Mouse (Mus musculus) CH12.LX (cell line): ENCODE results near the gene Enpp6. TPM values are rescaled to one million over a fixed set of nuclear protein-coding genes. Genes with fewer than 3 reads are reported as not detected.

Experiments used
- DNase-seq: peaks from one replicate; pipeline ENCODE4 v3.0.0-alpha.2; 2013; ENCODE audit errors: extremely low read depth
- H3K27ac ChIP-seq: 2 replicates; pipeline ENCODE4 v1.5.1; 2012; ENCODE audit warnings: low read depth, mild to moderate bottlenecking, control low read depth, moderate library complexity; ENCODE audit not compliant: insufficient read depth
- H3K27me3 ChIP-seq: replicated peaks from 2 replicates; pipeline ENCODE3; 2012; ENCODE audit warnings: inconsistent platforms
- H3K36me3 ChIP-seq, 2 experiments: replicated peaks in 1 of 2; 2 replicates each; pipeline versions ENCODE3 to v1.6.1; 2012; ENCODE audit warnings: inconsistent platforms in 1 of 2, low read length in 1 of 2, mild to moderate bottlenecking in 1 of 2, mixed read lengths in 1 of 2, moderate library complexity in 1 of 2; ENCODE audit not compliant: control insufficient read depth in 1 of 2, insufficient read depth in 1 of 2
- H3K4me1 ChIP-seq, 2 experiments: 2 replicates each; pipeline ENCODE4 v1.6.1; 2012; ENCODE audit warnings: inconsistent platforms in 1 of 2, moderate library complexity in 1 of 2; ENCODE audit not compliant: insufficient read depth in 2 of 2, control insufficient read depth in 1 of 2
- H3K4me2 ChIP-seq: 2 replicates; pipeline ENCODE4 v1.6.1; 2012; ENCODE audit warnings: low read depth, mild to moderate bottlenecking, control low read depth; ENCODE audit not compliant: poor library complexity, insufficient read depth, severe bottlenecking
- H3K4me3 ChIP-seq, 3 experiments: fragments of 150-350 bp in 1 of 3; sonication (generic) in 1 of 3; replicated peaks in 1 of 3; 2 replicates each; pipeline versions ENCODE3 to v1.5.1; 2011 to 2012; ENCODE audit warnings: low read depth in 2 of 3, low read length in 2 of 3, mild to moderate bottlenecking in 2 of 3, moderate library complexity in 2 of 3, control low read depth in 1 of 3, improper control_type of control experiment in 1 of 3, inconsistent platforms in 1 of 3, mixed read lengths in 1 of 3; ENCODE audit not compliant: poor library complexity in 1 of 3
- H3K79me2 ChIP-seq: replicated peaks from 2 replicates; pipeline ENCODE4 v1.6.1; 2012; ENCODE audit warnings: mild to moderate bottlenecking, moderate library complexity; ENCODE audit not compliant: control insufficient read depth, poor library complexity, insufficient read depth, severe bottlenecking; ENCODE audit errors: extremely low read depth
- H3K9ac ChIP-seq: 2 replicates; pipeline ENCODE4 v1.6.1; 2012; ENCODE audit warnings: low read depth, mild to moderate bottlenecking, control low read depth, moderate library complexity; ENCODE audit not compliant: insufficient read depth
- H3K9me3 ChIP-seq: replicated peaks from 2 replicates; pipeline ENCODE3; 2012; ENCODE audit warnings: low read length, inconsistent platforms, mixed read lengths
- BHLHE40 ChIP-seq: IDR thresholded peaks from 2 replicates; pipeline ENCODE4 v1.6.1; 2011; ENCODE audit warnings: mild to moderate bottlenecking, low read depth, low read length, improper control_type of control experiment
- CTCF ChIP-seq, 2 experiments: IDR thresholded peaks in 1 of 2; conservative IDR thresholded peaks in 1 of 2; 2 replicates each; pipeline ENCODE4 v1.5.1; 2011 to 2012; ENCODE audit warnings: low read depth in 2 of 2, low read length in 2 of 2, improper control_type of control experiment in 1 of 2, inconsistent platforms in 1 of 2, mild to moderate bottlenecking in 1 of 2, moderate library complexity in 1 of 2
- ETS1 ChIP-seq: conservative IDR thresholded peaks from 2 replicates; pipeline ENCODE4 v1.6.1; 2012; ENCODE audit warnings: low read depth, mild to moderate bottlenecking, inconsistent platforms, low read length, improper control_type of control experiment, moderate library complexity
- HCFC1 ChIP-seq: IDR thresholded peaks from 2 replicates; pipeline ENCODE4 v1.6.1; 2012; ENCODE audit warnings: low read depth, mild to moderate bottlenecking, inconsistent platforms, low read length, improper control_type of control experiment
- IRF4 ChIP-seq: IDR thresholded peaks from 2 replicates; pipeline ENCODE4 v1.6.1; 2014; ENCODE audit warnings: low read depth, mild to moderate bottlenecking, inconsistent platforms, low read length, improper control_type of control experiment
- MAFK ChIP-seq: IDR thresholded peaks from 2 replicates; pipeline ENCODE4 v1.6.1; 2011; ENCODE audit warnings: low read length, improper control_type of control experiment; ENCODE audit not compliant: insufficient replicate concordance
- MAX ChIP-seq: IDR thresholded peaks from 2 replicates; pipeline ENCODE4 v1.6.1; 2011; ENCODE audit warnings: low read length, improper control_type of control experiment
- MEF2A ChIP-seq: IDR thresholded peaks from 2 replicates; pipeline ENCODE4 v1.6.1; 2014; ENCODE audit warnings: low read depth, mild to moderate bottlenecking, inconsistent platforms, low read length, improper control_type of control experiment, borderline replicate concordance
- NELFE ChIP-seq: IDR thresholded peaks from 2 replicates; pipeline ENCODE4 v1.6.1; 2011; ENCODE audit warnings: low read depth, low read length, improper control_type of control experiment
- PAX5 ChIP-seq: IDR thresholded peaks from 2 replicates; pipeline ENCODE4 v1.6.1; 2012; ENCODE audit warnings: low read length, inconsistent platforms, mixed read lengths
- POLR2AphosphoS2 ChIP-seq: IDR thresholded peaks from 2 replicates; pipeline ENCODE4 v1.6.1; 2011; ENCODE audit warnings: low read depth, low read length, improper control_type of control experiment
- RAD21 ChIP-seq: IDR thresholded peaks from 2 replicates; pipeline ENCODE4 v1.6.1; 2011; ENCODE audit warnings: low read depth, mild to moderate bottlenecking, low read length, improper control_type of control experiment, moderate library complexity
- SIN3A ChIP-seq: IDR thresholded peaks from 2 replicates; pipeline ENCODE4 v1.6.1; 2012; ENCODE audit warnings: low read length, improper control_type of control experiment, inconsistent platforms
- SMC3 ChIP-seq: IDR thresholded peaks from 2 replicates; pipeline ENCODE4 v1.6.1; 2011; ENCODE audit warnings: low read depth, low read length, improper control_type of control experiment
- TCF12 ChIP-seq: IDR thresholded peaks from 2 replicates; pipeline ENCODE4 v1.6.1; 2014; ENCODE audit warnings: low read depth, mild to moderate bottlenecking, inconsistent platforms, low read length, improper control_type of control experiment
- USF1 ChIP-seq: IDR thresholded peaks from 2 replicates; pipeline ENCODE4 v1.6.1; 2014; ENCODE audit warnings: low read depth, mild to moderate bottlenecking, inconsistent platforms, low read length, improper control_type of control experiment
- USF2 ChIP-seq: conservative IDR thresholded peaks from 2 replicates; pipeline ENCODE4 v1.6.1; 2011; ENCODE audit warnings: low read depth, low read length, improper control_type of control experiment
- ZMIZ1 ChIP-seq: IDR thresholded peaks from 2 replicates; pipeline ENCODE4 v1.6.1; 2012; ENCODE audit warnings: low read depth, mild to moderate bottlenecking, inconsistent platforms, low read length, improper control_type of control experiment
- ZNF384 ChIP-seq: IDR thresholded peaks from 2 replicates; pipeline ENCODE4 v1.6.1; 2012; ENCODE audit warnings: low read depth, low read length, improper control_type of control experiment, inconsistent platforms
- dilution Hi-C: fragments of 300-500 bp; cut with MboI; formaldehyde crosslinking; loops from 2 replicates; pipeline ENCODE4 v1.14.3; 2020; ENCODE audit warnings: low sequenced_read_pairs; ENCODE audit not compliant: extremely low pct_unique_long_range_greater_than_20kb, extremely low pct_ligation_motif_present
- in situ Hi-C: fragments of 300-500 bp; cut with MboI; formaldehyde crosslinking; loops from 3 replicates; pipeline ENCODE4 v1.14.3; 2019; ENCODE audit warnings: low sequenced_read_pairs, low pct_ligation_motif_present, low pct_unique_long_range_greater_than_20kb, mixed read lengths
- polyA plus RNA-seq: library from polyadenylated mRNA; unstranded; fragments of >175 nt; gene quantifications from 2 replicates; pipeline ENCODE4 v1.2.1, GENCODE M21; 2012; ENCODE audit warnings: low read depth; ENCODE audit not compliant: insufficient read length
- total RNA-seq, 2 experiments: library from RNA; depleted of rRNA; stranded (reverse); fragments of 300-350 nt in 1 of 2; fragments of >200 nt in 1 of 2; gene quantifications; 2 replicates each; pipeline ENCODE4 v1.2.3; 2012 to 2014

Gene Enpp6
- total and polyA plus RNA-seq, 3 experiments = not detected

DNA sequence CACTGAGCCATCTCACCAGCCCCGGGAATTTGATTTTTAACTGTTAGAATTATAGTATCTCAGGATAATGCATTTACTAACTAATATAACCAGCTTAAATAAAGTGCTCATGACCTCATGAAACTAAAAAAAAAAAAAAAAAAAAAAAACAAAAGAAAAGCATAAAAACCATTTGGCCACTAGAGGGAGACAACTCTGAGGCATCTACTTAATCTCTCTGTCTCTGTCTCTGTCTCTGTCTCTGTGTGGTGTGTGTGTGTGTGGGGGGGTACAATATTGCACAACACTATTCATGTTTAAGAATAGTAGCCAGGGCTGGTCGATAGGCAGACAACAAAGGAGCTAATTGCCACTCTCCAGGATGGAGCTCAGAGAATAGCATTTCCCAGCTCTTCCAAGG lies 17.3 kb upstream of the Enpp6 start:
- TF ChIP-seq BHLHE40 (no peak), MAFK (no peak), ZNF384 (peak; percentile 98), SMC3 (peak; percentile 43; the same call in 1 of the 2 replicates), CTCF (conservative IDR thresholded peaks at IDR 0.05 in 1 of 2, IDR thresholded peaks at IDR 0.05 in 1 of 2; ENCODE audit: low read depth in 2 of 2, low read length in 2 of 2) (peak; percentile 39 to 62; a peak in 3 of 4 replicates), RAD21 (peak; percentile 30)
- TF ChIP-seq, all 38 proteins: peak for 4
- Histone ChIP-seq H3K4me3 (no peak overlapping the region), H3K9me3 (peaks cover 1% of the 10 kb centered on the region), H3K27ac (no peak overlapping the region), H3K4me2 (no peak overlapping the region), H3K4me1 (0 out of 4 replicates have a peak, but pooled peaks cover 0 to 4% of the 10 kb centered on the region in 2 experiments), H3K36me3 (no peaks in the 10 kb centered on the region), H3K79me2 (no peaks in the 10 kb centered on the region), H3K27me3 (no peaks in the 10 kb centered on the region), H3K9ac (no peak overlapping the region)
- in situ Hi-C loops (no loop called here), dilution Hi-C loops (no loop called here)
- DNase-seq = peak; percentile 12

- no peak for DNase-seq
- Histone ChIP-seq H3K27ac (no peak overlapping the region), H3K9me3 (peaks cover 2% of the 10 kb centered on the region), H3K4me1 (0 out of 4 replicates have a peak, but pooled peaks cover 3 to 4% of the 10 kb centered on the region in 2 experiments)
- in situ Hi-C loops = no loop called here
- TF ChIP-seq MAX (no peak), MEF2A (no peak), ZMIZ1 (no peak)
- TF ChIP-seq, all 38 proteins: peak for 0
- Histone ChIP-seq H3K4me2 (no peak overlapping the region), H3K27me3 (no peaks in the 10 kb centered on the region), H3K79me2 (no peaks in the 10 kb centered on the region), H3K36me3 (no peaks in the 10 kb centered on the region), H3K9ac (no peak overlapping the region), H3K4me3 (no peak overlapping the region)
- dilution Hi-C loops = no loop called here
These were observed 9.3 kb upstream of the Enpp6 start for GRCm38 (mm10) chr8:46977376-46977775.

DNA sequence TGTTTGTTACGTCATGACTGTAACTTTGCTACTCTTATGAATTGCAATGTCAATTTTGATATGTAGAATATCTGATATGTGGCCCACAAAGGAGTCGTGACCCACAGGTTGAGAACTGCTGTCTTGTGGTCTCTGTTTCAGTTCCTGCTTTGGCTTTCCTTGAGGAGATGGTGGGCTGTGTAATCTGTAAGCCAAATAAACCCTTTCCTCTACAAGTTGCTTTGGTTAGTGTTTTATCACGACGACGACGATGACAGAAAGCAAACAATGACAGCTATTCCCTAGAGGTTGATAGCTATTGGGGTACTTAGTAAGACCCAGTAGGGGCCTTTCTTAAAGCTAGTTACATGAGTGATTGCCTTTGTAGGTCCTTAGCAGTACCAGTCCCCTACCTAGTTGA lies 4.5 kb upstream of the Enpp6 start:
- Histone ChIP-seq H3K27me3 (no peaks in the 10 kb centered on the region), H3K4me2 (no peak overlapping the region), H3K79me2 (no peaks in the 10 kb centered on the region), H3K9ac (no peak overlapping the region), H3K36me3 (no peaks in the 10 kb centered on the region), H3K27ac (no peak overlapping the region), H3K4me1 (0 out of 4 replicates have a peak, but pooled peaks cover 3 to 4% of the 10 kb centered on the region in 2 experiments), H3K9me3 (no peaks in the 10 kb centered on the region), H3K4me3 (no peak overlapping the region)
- no peak for DNase-seq
- TF ChIP-seq USF1 (no peak), ZMIZ1 (no peak), CTCF (conservative IDR thresholded peaks at IDR 0.05 in 1 of 2, IDR thresholded peaks at IDR 0.05 in 1 of 2; ENCODE audit: low read depth in 2 of 2, low read length in 2 of 2) (no peak), HCFC1 (no peak), ETS1 (no peak), SIN3A (no peak), POLR2AphosphoS2 (no peak), USF2 (no peak), TCF12 (no peak), NELFE (no peak), PAX5 (no peak), IRF4 (no peak)
- in situ Hi-C loops = no loop called here
- dilution Hi-C loops = no loop called here
